Mouse (Mus musculus) c-Kit-positive CD71-negative TER-119-negative erythroid progenitor cells, embryonic 14.5 days (primary cell): ENCODE results near the gene Fndc3a.

Source experiments
- DNase-seq: peaks from one replicate; pipeline ENCODE4 v3.0.0-alpha.2; 2013; ENCODE audit warnings: low read depth

Fndc3a gene

GRCm38 (mm10) chr14:72671911-72672310, 37.9 kb downstream of the Fndc3a start:
- no peak for DNase-seq

GRCm38 (mm10) chr14:72670987-72671386, 38.8 kb downstream of the Fndc3a start:
- DNase-seq: no peak

- no peak for DNase-seq
These were observed 60.5 kb downstream of the Fndc3a start for GRCm38 (mm10) chr14:72649268-72649667.

- DNase-seq: no peak
These were observed 64.3 kb downstream of the Fndc3a start for GRCm38 (mm10) chr14:72645512-72645911.

GRCm38 (mm10) chr14:72644620-72645019, 65.2 kb downstream of the Fndc3a start:
- DNase-seq: no peak

GRCm38 (mm10) chr14:72638507-72638906, 71.3 kb downstream of the Fndc3a start:
- DNase-seq: no peak

GRCm38 (mm10) chr14:72633571-72633970, 76.2 kb downstream of the Fndc3a start:
- DNase-seq: no peak

GRCm38 (mm10) chr14:72625411-72625810, 84.4 kb downstream of the Fndc3a start:
- no peak for DNase-seq

- no peak for DNase-seq
These were observed 105.7 kb downstream of the Fndc3a start for GRCm38 (mm10) chr14:72604077-72604476.

- no peak for DNase-seq
These were observed 106.6 kb downstream of the Fndc3a start for GRCm38 (mm10) chr14:72603194-72603521.

GRCm38 (mm10) chr14:72602521-72603193, 107.1 kb downstream of the Fndc3a start:
- DNase-seq: peak; percentile 77

- DNase-seq: no peak
These were observed 108.2 kb downstream of the Fndc3a start for GRCm38 (mm10) chr14:72601381-72602305.

GRCm38 (mm10) chr14:72600375-72600774, 109.4 kb downstream of the Fndc3a start:
- no peak for DNase-seq

- no peak for DNase-seq
These were observed 110.6 kb downstream of the Fndc3a start for GRCm38 (mm10) chr14:72598976-72599740.

GRCm38 (mm10) chr14:72594191-72594590, 115.6 kb downstream of the Fndc3a start:
- DNase-seq: no peak

GRCm38 (mm10) chr14:72589415-72589814, 120.4 kb downstream of the Fndc3a start:
- DNase-seq: no peak

- DNase-seq: no peak
These were observed 126.8 kb downstream of the Fndc3a start for GRCm38 (mm10) chr14:72582979-72583378.

GRCm38 (mm10) chr14:72580991-72581390, 128.8 kb downstream of the Fndc3a start:
- no peak for DNase-seq

- DNase-seq: no peak
These were observed 133.5 kb downstream of the Fndc3a start for GRCm38 (mm10) chr14:72576283-72576682.

- no peak for DNase-seq
These were observed 145.9 kb downstream of the Fndc3a start for GRCm38 (mm10) chr14:72563941-72564340.

GRCm38 (mm10) chr14:72558795-72559194, 151.0 kb downstream of the Fndc3a start:
- DNase-seq: no peak

GRCm38 (mm10) chr14:72555846-72556245, 154.0 kb downstream of the Fndc3a start:
- DNase-seq: no peak
